Mouse (Mus musculus): ENCODE measurements around the gene Pgbd5. TPM values are rescaled to one million over a fixed set of nuclear protein-coding genes. Genes with fewer than 3 reads are reported as not detected.
"Not testable (repeated sequence)": the region's sequence is repeated elsewhere in the genome, so short reads cannot be mapped to it uniquely, and the experiment has no call there.

Pgbd5 gene
- polyA plus RNA-seq, 1 experiment from 2014 or later, result 3.3 TPM

DNA sequence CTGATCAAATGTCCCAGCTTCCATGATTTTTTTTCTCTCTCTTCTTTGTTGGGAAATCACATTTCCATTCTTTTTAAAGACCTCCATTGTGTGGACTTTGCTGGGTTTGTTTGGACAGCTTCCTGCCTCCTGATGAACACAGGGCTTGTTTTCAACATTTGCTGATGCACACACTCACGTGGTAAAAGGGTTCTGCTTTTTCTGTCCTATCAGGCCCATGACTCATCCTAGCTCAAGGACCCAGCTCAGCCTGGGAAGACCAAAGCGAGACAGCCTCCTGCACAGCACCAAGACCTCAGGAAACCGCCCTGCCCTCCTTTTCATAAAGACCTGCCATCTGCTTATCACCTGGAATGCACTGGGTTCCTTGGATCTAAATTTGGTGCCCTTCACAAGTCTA, 15.9 kb upstream of the Pgbd5 start:
- no peaks in the 10 kb centered on the region for H3K36me3 ChIP-seq
- no peak overlapping the region for H3K9ac ChIP-seq
- no peaks in the 10 kb centered on the region for H3K9me3 ChIP-seq
- no peak overlapping the region for H3K27ac ChIP-seq
- no peak for ATAC-seq (ENCODE audit: insufficient read depth, low FRiP score, low read depth)
- 41% methylated on average over 3 of the region's 3 CpGs for WGBS
- H3K27me3 ChIP-seq (replicated peaks), result no peaks in the 10 kb centered on the region
- H3K4me3 ChIP-seq (replicated peaks), result no peak overlapping the region
- no peak overlapping the region for H3K4me2 ChIP-seq
- no peaks in the 10 kb centered on the region for H3K4me1 ChIP-seq

DNA sequence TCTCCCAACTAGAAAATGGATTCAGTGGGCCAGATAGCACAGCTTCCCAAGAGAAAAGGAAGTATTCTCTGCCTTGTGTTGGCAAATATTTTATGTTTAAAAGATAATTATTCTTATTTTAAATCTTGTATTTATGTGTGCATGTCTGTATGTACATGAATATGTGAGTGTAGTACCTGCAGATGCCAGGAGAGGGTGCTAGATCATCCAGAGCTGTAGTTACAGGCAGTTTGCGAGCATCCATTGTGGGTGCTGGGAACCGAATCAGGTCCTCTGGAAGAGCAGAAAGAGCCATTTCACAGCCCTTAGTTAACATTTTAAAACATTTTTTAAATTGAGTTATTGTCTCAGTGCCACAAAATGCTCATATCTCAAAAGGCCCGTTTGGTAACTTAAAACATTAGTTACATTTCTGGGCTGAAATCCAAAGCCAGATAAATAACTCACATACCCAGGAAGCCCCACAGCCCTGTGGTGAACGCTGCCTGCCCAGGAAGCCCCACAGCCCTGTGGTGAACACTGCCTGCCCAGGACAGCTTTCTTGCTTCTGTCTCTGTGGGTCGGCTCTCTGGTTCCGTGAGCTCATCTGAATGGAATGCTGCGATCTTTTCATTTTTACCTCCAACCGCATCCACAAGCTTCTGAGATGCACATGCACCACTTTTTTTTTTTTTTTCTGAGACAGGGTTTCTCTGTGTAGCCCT, 10.9 kb upstream of the Pgbd5 start:
- 75% methylated on average over 8 of the region's 8 CpGs for WGBS

GRCm38 (mm10) chr8:124448962-124449670, 9.7 kb upstream of the Pgbd5 start:
- Histone ChIP-seq H3K27me3 (replicated peaks) (no peaks in the 10 kb centered on the region), H3K4me1 (no peaks in the 10 kb centered on the region), H3K27ac (no peak overlapping the region), H3K9me3 (no peaks in the 10 kb centered on the region), H3K9ac (no peak overlapping the region), H3K4me2 (0 out of 2 replicates have a peak overlapping the region, but pooled peaks have one; percentile 8), H3K36me3 (no peaks in the 10 kb centered on the region), H3K4me3 (replicated peaks) (no peak overlapping the region)
- no peak for ATAC-seq (ENCODE audit: insufficient read depth, low FRiP score, low read depth)
- WGBS, result 43% methylated on average over 10 of the region's 10 CpGs

More for the DNA sequence above, 10.9 kb upstream of the Pgbd5 start:
- Histone ChIP-seq H3K4me3 (replicated peaks) (no peak overlapping the region), H3K36me3 (no peaks in the 10 kb centered on the region), H3K4me1 (no peaks in the 10 kb centered on the region), H3K27ac (no peak overlapping the region), H3K9me3 (no peaks in the 10 kb centered on the region), H3K4me2 (no peak overlapping the region), H3K27me3 (replicated peaks) (no peaks in the 10 kb centered on the region), H3K9ac (no peak overlapping the region)
- ATAC-seq (ENCODE audit: insufficient read depth, low FRiP score, low read depth), result no peak

GRCm38 (mm10) chr8:124436741-124437140, 2.7 kb downstream of the Pgbd5 start:
- H3K9ac ChIP-seq, result no peak overlapping the region
- H3K27ac ChIP-seq, result no peak overlapping the region
- WGBS, result 18% methylated on average over 4 of the region's 4 CpGs
- peaks cover 6% of the 10 kb centered on the region; the same call in 1 of the 2 replicates for H3K4me1 ChIP-seq
- no peak for ATAC-seq (ENCODE audit: insufficient read depth, low FRiP score, low read depth)
- peaks cover 14% of the 10 kb centered on the region; the same call in 1 of the 2 replicates for H3K27me3 ChIP-seq (replicated peaks)
- no peaks in the 10 kb centered on the region for H3K9me3 ChIP-seq
- no peaks in the 10 kb centered on the region for H3K36me3 ChIP-seq
- H3K4me2 ChIP-seq, result no peak overlapping the region
- no peak overlapping the region for H3K4me3 ChIP-seq (replicated peaks)

- no peak for ATAC-seq (ENCODE audit: insufficient read depth, low FRiP score, low read depth)
- Histone ChIP-seq H3K36me3 (no peaks in the 10 kb centered on the region), H3K9me3 (no peaks in the 10 kb centered on the region), H3K4me2 (no peak overlapping the region), H3K4me1 (peaks cover 6% of the 10 kb centered on the region; the same call in 1 of the 2 replicates), H3K27me3 (replicated peaks) (peaks cover 14% of the 10 kb centered on the region; the same call in 1 of the 2 replicates), H3K4me3 (replicated peaks) (no peak overlapping the region), H3K9ac (no peak overlapping the region), H3K27ac (no peak overlapping the region)
- WGBS, result 62% methylated on average over 10 of the region's 10 CpGs
Measured at GRCm38 (mm10) chr8:124435707-124436243, 3.7 kb downstream of the Pgbd5 start.

- no peak overlapping the region for H3K27ac ChIP-seq
- ATAC-seq (ENCODE audit: insufficient read depth, low FRiP score, low read depth), result no peak
- peaks cover 14% of the 10 kb centered on the region; the same call in 1 of the 2 replicates for H3K27me3 ChIP-seq (replicated peaks)
- no peaks in the 10 kb centered on the region for H3K36me3 ChIP-seq
- peaks cover 6% of the 10 kb centered on the region; the same call in 1 of the 2 replicates for H3K4me1 ChIP-seq
- H3K4me2 ChIP-seq, result no peak overlapping the region
- H3K4me3 ChIP-seq (replicated peaks), result no peak overlapping the region
- no peaks in the 10 kb centered on the region for H3K9me3 ChIP-seq
- 49% methylated on average over 4 of the region's 4 CpGs for WGBS
- no peak overlapping the region for H3K9ac ChIP-seq
Measured at GRCm38 (mm10) chr8:124435170-124435569, 4.3 kb downstream of the Pgbd5 start.

GRCm38 (mm10) chr8:124434126-124434790, 5.2 kb downstream of the Pgbd5 start:
- no peaks in the 10 kb centered on the region for H3K9me3 ChIP-seq
- H3K27ac ChIP-seq, result no peak overlapping the region
- under 1% methylated on average over 68 of the region's 101 CpGs for WGBS
- H3K4me2 ChIP-seq, result peak overlapping the region; percentile 100
- no peaks in the 10 kb centered on the region for H3K36me3 ChIP-seq
- H3K27me3 ChIP-seq (replicated peaks), result peaks cover 14% of the 10 kb centered on the region; the same call in 1 of the 2 replicates
- peak overlapping the region; percentile 67 for H3K4me3 ChIP-seq (replicated peaks)
- peaks cover 6% of the 10 kb centered on the region; the same call in 1 of the 2 replicates for H3K4me1 ChIP-seq
- ATAC-seq (ENCODE audit: insufficient read depth, low FRiP score, low read depth), result peak; percentile 98
- H3K9ac ChIP-seq, result peak overlapping the region; percentile 44

GRCm38 (mm10) chr8:124433451-124434125, 5.9 kb downstream of the Pgbd5 start:
- H3K4me2 ChIP-seq, result peak overlapping the region; percentile 100
- no peaks in the 10 kb centered on the region for H3K9me3 ChIP-seq
- H3K9ac ChIP-seq, result peak overlapping the region; percentile 44
- peaks cover 6% of the 10 kb centered on the region; the same call in 1 of the 2 replicates for H3K4me1 ChIP-seq
- peak overlapping the region; percentile 67 for H3K4me3 ChIP-seq (replicated peaks)
- ATAC-seq (ENCODE audit: insufficient read depth, low FRiP score, low read depth), result peak; percentile 17; the same call in 1 of the 2 replicates
- H3K27me3 ChIP-seq (replicated peaks), result peaks cover 14% of the 10 kb centered on the region; the same call in 1 of the 2 replicates
- WGBS, result 2% methylated on average over 53 of the region's 56 CpGs
- H3K36me3 ChIP-seq, result no peaks in the 10 kb centered on the region
- no peak overlapping the region for H3K27ac ChIP-seq

GRCm38 (mm10) chr8:124430881-124431280, 8.6 kb downstream of the Pgbd5 start:
- no peak overlapping the region for H3K27ac ChIP-seq
- H3K27me3 ChIP-seq (replicated peaks), result peaks cover 14% of the 10 kb centered on the region; the same call in 1 of the 2 replicates
- 42% methylated on average over 6 of the region's 6 CpGs for WGBS
- no peak overlapping the region for H3K4me2 ChIP-seq
- no peak for ATAC-seq (ENCODE audit: insufficient read depth, low FRiP score, low read depth)
- no peaks in the 10 kb centered on the region for H3K36me3 ChIP-seq
- H3K9ac ChIP-seq, result no peak overlapping the region
- H3K9me3 ChIP-seq, result no peaks in the 10 kb centered on the region
- peaks cover 6% of the 10 kb centered on the region; the same call in 1 of the 2 replicates for H3K4me1 ChIP-seq
- no peak overlapping the region for H3K4me3 ChIP-seq (replicated peaks)

GRCm38 (mm10) chr8:124429417-124429816, 10.0 kb downstream of the Pgbd5 start:
- H3K27me3 ChIP-seq (replicated peaks), result peaks cover 14% of the 10 kb centered on the region; the same call in 1 of the 2 replicates
- no peak overlapping the region for H3K4me2 ChIP-seq
- H3K9ac ChIP-seq, result no peak overlapping the region
- no peak overlapping the region for H3K27ac ChIP-seq
- no peaks in the 10 kb centered on the region for H3K36me3 ChIP-seq
- H3K9me3 ChIP-seq, result no peaks in the 10 kb centered on the region
- 41% methylated on average over 6 of the region's 6 CpGs for WGBS
- H3K4me3 ChIP-seq (replicated peaks), result no peak overlapping the region
- no peak for ATAC-seq (ENCODE audit: insufficient read depth, low FRiP score, low read depth)
- H3K4me1 ChIP-seq, result peaks cover 6% of the 10 kb centered on the region; the same call in 1 of the 2 replicates

- peaks cover 14% of the 10 kb centered on the region; the same call in 1 of the 2 replicates for H3K27me3 ChIP-seq (replicated peaks)
- not testable (repeated sequence) for H3K4me2 ChIP-seq; H3K9me3 ChIP-seq; H3K9ac ChIP-seq; H3K36me3 ChIP-seq; ATAC-seq (ENCODE audit: insufficient read depth, low FRiP score, low read depth); H3K4me1 ChIP-seq; H3K4me3 ChIP-seq (replicated peaks); H3K27ac ChIP-seq
- 51% methylated on average over 2 of the region's 2 CpGs for WGBS
Measured at GRCm38 (mm10) chr8:124428721-124429120, 10.7 kb downstream of the Pgbd5 start.
